Mouse (Mus musculus): ENCODE measurements around the gene Lhfp. TPM values are rescaled to one million over a fixed set of nuclear protein-coding genes. Genes with fewer than 3 reads are reported as not detected.

The Lhfp gene
- polyA plus RNA-seq, 1 experiment = 15.1 TPM

DNA sequence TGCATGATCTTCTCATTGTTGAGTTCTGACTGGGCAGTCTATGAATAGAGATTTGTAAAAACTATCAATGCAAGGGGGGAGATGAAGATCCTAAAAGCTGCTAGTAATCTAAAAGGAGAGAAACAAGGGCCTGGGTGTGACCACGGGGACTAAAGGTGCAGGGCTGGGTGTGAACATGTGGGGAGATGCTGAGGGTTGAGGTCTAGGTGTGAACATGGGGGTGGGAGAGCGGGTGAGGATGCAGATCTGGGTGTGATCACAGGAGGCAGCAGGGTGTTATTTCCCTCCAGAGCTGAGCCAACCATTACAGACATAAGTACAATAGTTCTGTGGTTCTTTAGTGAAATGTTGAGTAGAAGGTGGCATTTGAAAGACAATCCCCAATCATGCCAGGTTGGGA lies 144.1 kb downstream of the Lhfp start:
- TF ChIP-seq POLR2A (IDR thresholded peaks at IDR 0.05; ENCODE audit: control insufficient read depth, low read depth, low read length) (no peak), CTCF (IDR thresholded peaks at IDR 0.05; ENCODE audit: control insufficient read depth, insufficient read depth, insufficient replicate concordance, low read depth, low read length) (no peak)
- no peaks in the 10 kb centered on the region for H3K27me3 ChIP-seq (ENCODE audit: control insufficient read depth, insufficient read depth, low read length)
- H3K4me3 ChIP-seq (ENCODE audit: control insufficient read depth, low read depth, low read length) = no peak overlapping the region
- no peaks in the 10 kb centered on the region for H3K36me3 ChIP-seq (ENCODE audit: control insufficient read depth, insufficient read depth, low read length)
- no peaks in the 10 kb centered on the region for H3K4me1 ChIP-seq (ENCODE audit: control insufficient read depth, insufficient read depth, low read length)
- H3K27ac ChIP-seq (ENCODE audit: control insufficient read depth, insufficient read depth, low read depth, low read length) = no peak overlapping the region

DNA sequence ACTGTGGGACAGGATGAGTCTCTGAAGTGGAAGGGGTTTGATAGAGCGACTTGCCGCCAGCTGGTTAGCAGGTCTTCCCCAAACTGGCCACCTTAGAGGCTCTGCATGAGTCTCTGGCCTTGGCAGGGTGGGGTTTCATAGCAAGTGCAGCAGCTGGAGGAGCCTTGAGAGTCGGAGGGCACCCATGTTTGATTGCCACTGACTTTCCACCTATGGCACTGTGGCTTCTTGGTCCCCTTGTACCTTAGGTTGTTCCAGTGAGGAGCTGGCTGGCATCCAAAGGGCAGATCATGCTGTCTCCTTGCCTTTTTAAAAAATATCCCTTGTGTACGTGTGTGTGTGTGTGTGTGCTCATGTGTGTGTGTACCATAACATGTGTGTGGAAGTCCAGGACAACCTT lies 152.1 kb downstream of the Lhfp start:
- no peak overlapping the region for H3K4me3 ChIP-seq (ENCODE audit: control insufficient read depth, low read depth, low read length)
- H3K4me1 ChIP-seq (ENCODE audit: control insufficient read depth, insufficient read depth, low read length) = no peaks in the 10 kb centered on the region
- peak overlapping the region; percentile 8; the same call in 1 of the 2 replicates for H3K27ac ChIP-seq (ENCODE audit: control insufficient read depth, insufficient read depth, low read depth, low read length)
- no peaks in the 10 kb centered on the region for H3K36me3 ChIP-seq (ENCODE audit: control insufficient read depth, insufficient read depth, low read length)
- no peaks in the 10 kb centered on the region for H3K27me3 ChIP-seq (ENCODE audit: control insufficient read depth, insufficient read depth, low read length)
- TF ChIP-seq CTCF (IDR thresholded peaks at IDR 0.05; ENCODE audit: control insufficient read depth, insufficient read depth, insufficient replicate concordance, low read depth, low read length) (no peak), POLR2A (IDR thresholded peaks at IDR 0.05; ENCODE audit: control insufficient read depth, low read depth, low read length) (no peak)

DNA sequence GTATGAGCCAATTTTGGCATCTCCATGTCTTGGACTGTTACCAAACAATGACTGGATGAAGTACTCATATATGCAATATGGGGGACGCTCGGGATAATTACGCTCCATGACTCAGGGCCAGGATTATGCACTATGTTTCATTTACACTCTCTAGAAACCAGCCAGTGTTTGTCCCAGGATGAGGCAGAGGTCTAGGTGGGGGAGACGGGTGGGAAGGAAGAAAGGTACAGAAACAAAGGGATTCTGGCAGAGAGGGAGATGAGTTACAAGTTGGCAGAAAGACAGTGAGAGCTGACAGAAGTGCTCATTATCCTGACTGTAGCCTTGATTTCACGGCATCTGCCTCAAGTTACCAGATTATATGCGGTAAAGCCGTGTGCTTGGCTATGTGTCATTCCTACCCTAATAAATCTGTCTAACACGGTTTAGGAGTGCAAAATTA lies 154.4 kb downstream of the Lhfp start:
- TF ChIP-seq POLR2A (IDR thresholded peaks at IDR 0.05; ENCODE audit: control insufficient read depth, low read depth, low read length) = no peak
- no peak for TF ChIP-seq CTCF (IDR thresholded peaks at IDR 0.05; ENCODE audit: control insufficient read depth, insufficient read depth, insufficient replicate concordance, low read depth, low read length)
- Histone ChIP-seq H3K4me3 (ENCODE audit: control insufficient read depth, low read depth, low read length) (no peak overlapping the region), H3K36me3 (ENCODE audit: control insufficient read depth, insufficient read depth, low read length) (no peaks in the 10 kb centered on the region), H3K27me3 (ENCODE audit: control insufficient read depth, insufficient read depth, low read length) (no peaks in the 10 kb centered on the region), H3K4me1 (ENCODE audit: control insufficient read depth, insufficient read depth, low read length) (no peaks in the 10 kb centered on the region), H3K27ac (ENCODE audit: control insufficient read depth, insufficient read depth, low read depth, low read length) (no peak overlapping the region)

DNA sequence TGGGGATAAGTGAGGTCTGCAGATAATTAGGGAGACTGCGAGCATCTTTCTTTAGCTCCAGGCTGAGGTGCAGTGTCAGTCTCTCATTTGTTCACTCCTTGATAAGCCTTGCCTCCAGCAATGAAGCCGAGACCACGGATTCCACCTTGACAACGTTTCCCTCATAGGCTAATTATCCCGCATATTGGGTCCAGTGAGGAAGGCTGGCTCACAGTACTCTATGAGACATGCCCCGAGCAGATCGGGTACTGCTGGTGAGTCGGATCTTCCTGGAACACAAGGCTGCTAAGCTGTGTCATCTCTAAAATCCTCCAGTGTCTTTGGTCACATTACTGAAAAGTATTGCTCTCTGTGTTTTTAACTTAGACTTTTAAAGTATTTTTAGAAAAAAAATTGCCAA lies 158.8 kb downstream of the Lhfp start:
- TF ChIP-seq CTCF (IDR thresholded peaks at IDR 0.05; ENCODE audit: control insufficient read depth, insufficient read depth, insufficient replicate concordance, low read depth, low read length) = no peak
- no peak for TF ChIP-seq POLR2A (IDR thresholded peaks at IDR 0.05; ENCODE audit: control insufficient read depth, low read depth, low read length)
- Histone ChIP-seq H3K27me3 (ENCODE audit: control insufficient read depth, insufficient read depth, low read length) (no peaks in the 10 kb centered on the region), H3K4me1 (ENCODE audit: control insufficient read depth, insufficient read depth, low read length) (no peaks in the 10 kb centered on the region), H3K36me3 (ENCODE audit: control insufficient read depth, insufficient read depth, low read length) (no peaks in the 10 kb centered on the region), H3K27ac (ENCODE audit: control insufficient read depth, insufficient read depth, low read depth, low read length) (no peak overlapping the region), H3K4me3 (ENCODE audit: control insufficient read depth, low read depth, low read length) (no peak overlapping the region)

DNA sequence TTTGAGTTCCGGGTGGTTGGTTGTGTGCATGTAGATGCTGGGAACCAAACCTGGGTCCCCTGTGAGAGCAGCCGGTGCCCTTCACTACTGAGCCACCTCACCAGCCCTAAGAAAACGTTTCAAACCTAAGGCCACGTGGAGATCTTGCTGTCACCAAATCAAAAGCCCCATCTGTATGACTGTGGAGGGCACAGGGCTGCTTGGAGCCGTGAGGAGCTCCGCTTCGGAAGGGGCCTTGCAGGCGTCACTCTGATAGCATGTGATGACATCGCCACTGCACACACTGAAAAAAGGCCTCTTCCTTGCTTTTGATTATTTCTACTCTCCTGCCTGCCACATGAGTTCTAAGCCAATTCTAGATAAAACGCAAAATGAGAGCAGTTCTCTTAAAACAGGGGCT lies 159.5 kb downstream of the Lhfp start:
- Histone ChIP-seq H3K4me1 (ENCODE audit: control insufficient read depth, insufficient read depth, low read length) (no peaks in the 10 kb centered on the region), H3K27ac (ENCODE audit: control insufficient read depth, insufficient read depth, low read depth, low read length) (no peak overlapping the region), H3K27me3 (ENCODE audit: control insufficient read depth, insufficient read depth, low read length) (no peaks in the 10 kb centered on the region), H3K4me3 (ENCODE audit: control insufficient read depth, low read depth, low read length) (no peak overlapping the region), H3K36me3 (ENCODE audit: control insufficient read depth, insufficient read depth, low read length) (no peaks in the 10 kb centered on the region)
- TF ChIP-seq POLR2A (IDR thresholded peaks at IDR 0.05; ENCODE audit: control insufficient read depth, low read depth, low read length) = no peak
- TF ChIP-seq CTCF (IDR thresholded peaks at IDR 0.05; ENCODE audit: control insufficient read depth, insufficient read depth, insufficient replicate concordance, low read depth, low read length) = no peak

DNA sequence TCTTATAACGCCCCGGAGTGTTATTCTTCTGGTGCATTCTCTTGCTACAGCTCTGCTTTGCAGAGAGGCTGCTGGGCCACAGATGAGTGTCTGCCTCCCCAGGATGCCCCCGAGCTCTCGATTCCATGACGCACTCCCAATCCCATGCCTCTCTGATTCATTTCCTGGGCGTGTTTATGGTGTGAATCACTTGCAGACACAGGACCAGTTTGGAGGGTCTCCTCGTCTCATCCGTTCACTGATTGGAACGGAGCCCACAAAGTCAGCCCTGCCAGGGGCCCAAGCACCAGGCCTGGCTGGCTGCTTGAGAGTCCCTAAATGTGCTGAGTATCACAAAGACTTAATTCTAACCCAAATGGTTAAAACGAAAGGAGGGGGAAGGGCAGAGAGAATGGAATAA lies 160.3 kb downstream of the Lhfp start:
- H3K4me1 ChIP-seq (ENCODE audit: control insufficient read depth, insufficient read depth, low read length) = no peaks in the 10 kb centered on the region
- no peak overlapping the region for H3K4me3 ChIP-seq (ENCODE audit: control insufficient read depth, low read depth, low read length)
- H3K27me3 ChIP-seq (ENCODE audit: control insufficient read depth, insufficient read depth, low read length) = no peaks in the 10 kb centered on the region
- no peaks in the 10 kb centered on the region for H3K36me3 ChIP-seq (ENCODE audit: control insufficient read depth, insufficient read depth, low read length)
- H3K27ac ChIP-seq (ENCODE audit: control insufficient read depth, insufficient read depth, low read depth, low read length) = no peak overlapping the region
- TF ChIP-seq POLR2A (IDR thresholded peaks at IDR 0.05; ENCODE audit: control insufficient read depth, low read depth, low read length) = no peak
- TF ChIP-seq CTCF (IDR thresholded peaks at IDR 0.05; ENCODE audit: control insufficient read depth, insufficient read depth, insufficient replicate concordance, low read depth, low read length) = no peak

DNA sequence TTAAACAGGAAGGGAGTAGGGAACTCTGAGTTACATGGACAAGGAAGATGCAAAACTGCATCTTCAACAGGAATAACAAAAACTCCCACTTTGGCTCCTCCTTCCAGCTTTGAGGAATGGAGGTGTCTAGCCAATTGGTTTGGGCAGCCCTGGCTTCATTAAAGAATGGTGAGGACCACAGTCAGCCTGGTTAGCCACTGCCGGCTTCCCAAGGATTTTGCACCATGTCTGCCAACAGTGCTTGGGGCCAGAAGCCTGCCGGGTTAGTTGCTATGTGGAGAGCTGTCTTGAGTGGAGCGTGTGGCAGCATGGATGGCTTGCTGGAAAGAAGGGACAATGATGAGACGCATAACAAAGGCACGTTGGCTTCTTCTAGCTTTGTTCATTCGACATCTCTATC lies 160.9 kb downstream of the Lhfp start:
- TF ChIP-seq POLR2A (IDR thresholded peaks at IDR 0.05; ENCODE audit: control insufficient read depth, low read depth, low read length) (no peak), CTCF (IDR thresholded peaks at IDR 0.05; ENCODE audit: control insufficient read depth, insufficient read depth, insufficient replicate concordance, low read depth, low read length) (no peak)
- H3K27ac ChIP-seq (ENCODE audit: control insufficient read depth, insufficient read depth, low read depth, low read length) = no peak overlapping the region

DNA sequence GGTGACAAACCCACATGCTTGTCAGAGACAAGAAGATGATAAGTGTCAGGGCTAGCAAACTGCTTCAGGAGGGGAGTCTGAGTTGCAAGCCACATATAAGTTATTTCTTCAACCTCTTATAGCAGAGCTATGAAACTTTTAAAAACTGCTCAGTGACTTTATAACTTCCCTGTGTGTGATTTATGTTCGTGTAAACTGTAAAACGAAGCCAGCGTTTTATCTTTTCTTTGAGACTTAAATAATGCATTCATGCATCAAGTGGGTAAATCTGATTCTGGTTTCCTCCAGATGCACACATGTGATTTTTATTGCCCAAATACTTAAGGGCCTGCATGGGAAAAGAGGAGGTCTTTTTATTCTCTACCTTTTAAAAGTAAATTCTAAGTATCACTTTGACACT lies 161.4 kb downstream of the Lhfp start:
- Histone ChIP-seq H3K36me3 (ENCODE audit: control insufficient read depth, insufficient read depth, low read length) (no peaks in the 10 kb centered on the region), H3K27me3 (ENCODE audit: control insufficient read depth, insufficient read depth, low read length) (no peaks in the 10 kb centered on the region), H3K4me3 (ENCODE audit: control insufficient read depth, low read depth, low read length) (no peak overlapping the region), H3K4me1 (ENCODE audit: control insufficient read depth, insufficient read depth, low read length) (no peaks in the 10 kb centered on the region), H3K27ac (ENCODE audit: control insufficient read depth, insufficient read depth, low read depth, low read length) (no peak overlapping the region)
- TF ChIP-seq POLR2A (IDR thresholded peaks at IDR 0.05; ENCODE audit: control insufficient read depth, low read depth, low read length) (no peak), CTCF (IDR thresholded peaks at IDR 0.05; ENCODE audit: control insufficient read depth, insufficient read depth, insufficient replicate concordance, low read depth, low read length) (no peak)

More for the DNA sequence above, 160.9 kb downstream of the Lhfp start:
- Histone ChIP-seq H3K27me3 (ENCODE audit: control insufficient read depth, insufficient read depth, low read length) (no peaks in the 10 kb centered on the region), H3K4me3 (ENCODE audit: control insufficient read depth, low read depth, low read length) (no peak overlapping the region), H3K4me1 (ENCODE audit: control insufficient read depth, insufficient read depth, low read length) (no peaks in the 10 kb centered on the region), H3K36me3 (ENCODE audit: control insufficient read depth, insufficient read depth, low read length) (no peaks in the 10 kb centered on the region)

Data from testis, adult 2 months (tissue).